Mouse (Mus musculus) ovary, postnatal 36 days (tissue): ENCODE data around the gene Wdr92.
"Not testable (repeated sequence)": the region's sequence is repeated elsewhere in the genome, so short reads cannot be mapped to it uniquely, and the experiment has no call there.

Experiments used
- DNase-seq: peaks from one replicate; pipeline ENCODE4 v3.0.0; 2022; ENCODE audit warnings: low spot score, mixed read lengths

Gene Wdr92

GRCm38 (mm10) chr11:17211258-17212140 lies 29.6 kb downstream of the Wdr92 start, which contains the start of gene Pno1:
Gene Pno1, minus strand, starts transcription at chr11:17211568.
- peak; percentile 93 for DNase-seq

DNA sequence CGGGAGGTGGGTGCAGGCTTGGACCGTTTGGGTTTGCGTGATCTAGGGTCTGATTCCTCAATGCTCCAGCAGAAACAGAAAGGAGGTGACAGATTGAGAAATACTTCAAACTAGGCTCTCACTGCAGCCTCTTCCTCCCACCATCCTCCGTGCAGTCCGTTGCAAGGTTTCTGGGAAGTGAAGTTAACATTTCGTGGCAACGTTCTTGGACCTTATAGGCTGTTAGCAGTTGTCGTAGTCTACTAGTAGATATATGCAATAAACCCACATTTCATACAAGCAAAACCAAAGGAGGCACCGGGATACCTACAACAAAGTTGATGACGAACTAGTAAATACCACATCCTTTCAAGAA lies 30.2 kb downstream of the Wdr92 start:
- DNase-seq: no peak

GRCm38 (mm10) chr11:17212903-17213509 lies 31.1 kb downstream of the Wdr92 start:
- no peak for DNase-seq

DNA sequence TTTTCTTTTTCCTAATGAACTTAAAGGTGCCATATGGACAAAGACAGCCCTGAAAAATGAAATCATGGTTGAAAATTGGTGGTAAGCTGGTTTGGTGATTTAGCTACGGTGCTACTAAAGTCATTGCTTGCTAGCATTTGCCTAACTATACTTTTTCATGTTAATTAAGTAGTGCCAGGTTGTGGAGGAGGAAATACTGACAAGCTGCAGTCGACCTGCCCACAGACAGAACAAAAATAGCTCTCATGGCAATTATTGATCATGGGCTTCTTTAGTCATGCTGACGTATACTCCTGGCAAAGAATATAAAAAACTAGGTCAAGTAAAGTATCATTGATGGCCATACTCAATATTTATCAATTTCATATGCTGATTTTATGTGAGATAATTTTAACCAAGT lies 33.6 kb downstream of the Wdr92 start:
- no peak for DNase-seq

GRCm38 (mm10) chr11:17221126-17221525 lies 39.2 kb downstream of the Wdr92 start:
- DNase-seq: no peak

GRCm38 (mm10) chr11:17232792-17233191 lies 50.9 kb downstream of the Wdr92 start:
- no peak for DNase-seq

- no peak for DNase-seq
These were observed 54.6 kb downstream of the Wdr92 start for GRCm38 (mm10) chr11:17236449-17237037.

DNA sequence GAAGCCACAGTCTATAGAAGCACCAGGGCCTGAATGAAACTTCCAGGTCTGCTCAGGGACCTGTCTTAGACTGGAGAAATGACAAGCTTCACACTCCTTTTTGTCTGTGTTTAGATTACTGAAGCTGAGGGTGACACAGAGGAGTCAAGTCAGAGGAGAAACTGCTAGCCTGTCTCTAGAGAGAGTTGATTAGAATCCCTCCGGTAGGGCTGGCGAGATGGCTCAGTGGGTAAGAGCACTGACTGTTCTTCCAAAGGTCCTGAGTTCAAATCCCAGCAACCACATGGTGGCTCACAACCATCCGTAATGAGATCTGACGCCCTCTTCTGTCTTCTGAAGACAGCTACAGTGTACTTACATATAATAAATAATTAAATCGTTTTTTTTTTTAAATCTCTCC lies 56.7 kb downstream of the Wdr92 start:
- DNase-seq: not testable (repeated sequence)

DNA sequence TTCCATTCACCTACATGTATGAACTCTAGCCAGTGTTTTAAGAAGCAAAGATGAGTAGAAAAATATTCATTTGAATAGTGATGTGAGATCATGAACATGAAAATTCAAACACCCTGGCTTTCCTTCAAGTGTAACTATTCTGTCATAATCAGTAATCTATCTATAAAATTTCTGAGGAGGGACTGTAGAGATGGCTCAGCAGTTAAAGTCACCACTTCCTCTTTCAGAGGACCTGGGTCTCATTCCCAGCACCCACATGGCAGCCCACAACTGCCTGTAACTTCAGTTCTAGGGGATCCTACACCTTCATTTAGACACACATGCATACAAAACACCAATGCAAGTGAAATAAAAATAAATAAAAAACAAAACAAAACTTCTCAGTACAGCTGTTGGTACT lies 66.8 kb downstream of the Wdr92 start:
- DNase-seq: no peak

GRCm38 (mm10) chr11:17256813-17257365 lies 75.0 kb downstream of the Wdr92 start:
- DNase-seq: peak; percentile 9

GRCm38 (mm10) chr11:17257443-17257842 lies 75.5 kb downstream of the Wdr92 start, which contains the start of gene C1d:
Gene C1d, plus strand, starts transcription at chr11:17257579.
- DNase-seq: peak; percentile 92

DNA sequence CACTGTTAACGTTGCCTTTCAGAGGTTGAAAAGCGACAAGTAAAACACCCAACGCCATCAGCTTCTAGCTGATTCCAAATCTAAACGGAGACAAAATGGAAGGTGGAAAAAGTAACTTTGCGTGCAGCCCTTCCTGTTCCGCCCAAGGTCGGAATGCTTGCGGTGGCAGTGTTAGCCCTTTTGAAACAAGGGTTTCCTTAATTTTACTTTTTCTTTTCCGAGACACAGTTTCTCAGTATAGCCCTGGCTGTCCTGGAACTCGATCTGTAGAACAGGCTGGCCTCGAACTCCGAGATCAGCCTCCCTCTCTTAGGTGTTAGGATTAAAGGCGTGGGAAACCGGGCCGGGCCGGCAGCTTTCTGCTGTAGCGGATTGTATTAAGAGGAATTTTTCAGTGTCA lies 76.0 kb downstream of the Wdr92 start:
- DNase-seq: no peak

- no peak for DNase-seq
These were observed 85.3 kb downstream of the Wdr92 start for GRCm38 (mm10) chr11:17267176-17267575.

- DNase-seq: no peak
These were observed 86.9 kb downstream of the Wdr92 start for GRCm38 (mm10) chr11:17268801-17269200.

- DNase-seq: no peak
These were observed 98.1 kb downstream of the Wdr92 start for GRCm38 (mm10) chr11:17279959-17280358.
